Mouse (Mus musculus) lung, postnatal 10 days (tissue): ENCODE data around the gene Glb1l.

ENCODE experiments used
- DNase-seq: peaks from one replicate; pipeline ENCODE4 v3.0.0; 2021

Glb1l gene

GRCm38 (mm10) chr1:75231224-75231623 is 20.6 kb upstream of the Glb1l start:
- DNase-seq, result no peak

DNA sequence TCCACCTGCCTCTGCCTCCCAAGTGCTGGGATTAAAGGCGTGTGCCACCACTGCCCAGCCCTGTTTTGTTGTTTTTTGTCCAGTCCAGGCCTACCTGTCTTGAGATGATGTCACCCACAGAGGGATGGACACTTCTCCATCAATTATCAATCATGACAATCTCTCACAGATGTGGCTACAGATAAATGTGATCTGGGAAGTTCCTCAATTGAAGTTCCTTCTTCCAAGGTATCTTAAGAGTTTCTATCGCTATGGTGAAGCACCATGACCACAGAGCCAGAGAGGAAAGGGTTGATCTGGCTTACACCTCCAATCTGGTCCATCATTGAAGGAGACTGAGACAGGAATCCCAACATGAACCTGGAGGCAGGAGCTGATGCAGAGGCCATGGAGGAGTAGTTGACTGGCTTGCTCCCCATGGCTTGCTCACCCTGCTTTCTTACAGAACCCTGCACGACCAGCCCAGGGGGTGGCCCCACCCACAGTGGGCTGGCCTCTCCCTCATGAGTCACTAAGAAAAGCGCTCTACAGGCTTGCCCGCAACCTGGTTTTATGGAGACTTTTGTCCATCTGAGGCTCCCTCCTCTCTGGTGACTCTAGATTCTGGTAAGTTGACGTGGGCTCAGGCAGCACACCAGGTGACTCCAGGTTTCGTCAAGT is 19.9 kb upstream of the Glb1l start:
- DNase-seq, result no peak

- DNase-seq, result no peak
These were observed 18.5 kb upstream of the Glb1l start for GRCm38 (mm10) chr1:75229158-75229557.

GRCm38 (mm10) chr1:75227653-75228052 is 17.0 kb upstream of the Glb1l start:
- no peak for DNase-seq

- DNase-seq, result no peak
These were observed 15.5 kb upstream of the Glb1l start for GRCm38 (mm10) chr1:75226138-75226537.

DNA sequence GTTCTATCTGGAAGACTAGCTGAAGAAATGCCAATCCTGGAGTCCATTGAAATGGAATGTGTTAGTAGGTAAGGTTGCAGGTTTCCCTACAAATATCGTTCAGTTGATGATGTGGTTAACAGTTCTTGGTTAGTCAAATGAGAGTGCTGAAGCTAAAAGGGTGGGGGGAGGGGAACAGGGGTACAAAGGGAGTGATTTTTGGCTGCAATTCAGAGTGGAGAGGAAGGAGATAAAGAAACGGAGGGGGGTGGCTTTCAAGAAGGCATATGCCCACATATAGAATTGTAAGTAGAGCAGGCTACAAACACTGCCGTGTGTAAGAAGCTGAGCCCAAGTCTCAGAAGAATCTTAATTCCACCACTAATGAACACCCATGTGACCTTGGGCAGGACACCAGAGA is 14.9 kb upstream of the Glb1l start:
- DNase-seq, result no peak

- no peak for DNase-seq
These were observed 12.9 kb upstream of the Glb1l start for GRCm38 (mm10) chr1:75223532-75223931.

GRCm38 (mm10) chr1:75222926-75223325 is 12.3 kb upstream of the Glb1l start:
- DNase-seq, result no peak

DNA sequence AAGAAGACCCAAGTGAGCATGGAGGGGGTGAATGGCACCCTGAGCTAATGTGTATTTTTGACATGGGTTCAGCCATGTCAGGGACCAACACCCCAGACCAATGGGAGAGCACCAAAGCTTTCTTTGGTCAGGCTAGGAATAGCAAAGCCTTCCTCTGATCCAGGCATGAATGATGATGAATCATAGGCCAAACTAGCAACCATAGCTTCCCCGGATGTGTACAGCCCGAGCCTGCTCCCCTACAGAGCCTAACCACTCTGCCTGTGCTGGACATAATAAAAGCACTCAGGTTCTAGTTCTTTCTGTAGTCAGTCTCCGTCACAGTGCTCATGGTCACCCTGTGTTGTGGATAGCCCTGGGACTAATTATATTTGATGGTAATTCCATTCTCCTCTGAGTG is 10.9 kb upstream of the Glb1l start:
- no peak for DNase-seq

GRCm38 (mm10) chr1:75219531-75219930 is 8.9 kb upstream of the Glb1l start, which contains the start of gene Tuba4a:
Tuba4a (minus strand) TSS chr1:75219865.
- DNase-seq, result no peak

- peak; percentile 91 for DNase-seq
These were observed 8.5 kb upstream of the Glb1l start for GRCm38 (mm10) chr1:75219078-75219477.

GRCm38 (mm10) chr1:75218227-75219001 is 7.8 kb upstream of the Glb1l start:
- DNase-seq, result peak; percentile 50

DNA sequence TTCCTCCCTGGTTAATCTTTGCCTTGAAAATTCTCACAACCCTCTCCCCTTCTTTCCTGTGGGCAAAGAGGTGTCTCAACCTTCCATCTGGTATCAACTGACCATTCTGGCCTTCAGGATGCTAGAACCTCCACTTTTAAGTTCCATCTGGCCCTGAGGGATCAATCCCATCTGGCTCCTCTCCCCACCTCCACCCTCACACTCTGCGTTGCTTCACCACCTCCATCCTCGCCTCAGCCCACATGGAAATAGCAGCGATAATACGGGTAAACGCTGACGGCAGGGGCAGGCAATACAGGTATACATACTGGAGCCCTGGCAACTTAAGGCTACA is 7.2 kb upstream of the Glb1l start:
- no peak for DNase-seq

GRCm38 (mm10) chr1:75216797-75217585 is 6.4 kb upstream of the Glb1l start:
- no peak for DNase-seq

- DNase-seq, result no peak
These were observed 5.2 kb upstream of the Glb1l start for GRCm38 (mm10) chr1:75215785-75216184.

- DNase-seq, result peak; percentile 31
These were observed 4.3 kb upstream of the Glb1l start for GRCm38 (mm10) chr1:75214886-75215285.

DNA sequence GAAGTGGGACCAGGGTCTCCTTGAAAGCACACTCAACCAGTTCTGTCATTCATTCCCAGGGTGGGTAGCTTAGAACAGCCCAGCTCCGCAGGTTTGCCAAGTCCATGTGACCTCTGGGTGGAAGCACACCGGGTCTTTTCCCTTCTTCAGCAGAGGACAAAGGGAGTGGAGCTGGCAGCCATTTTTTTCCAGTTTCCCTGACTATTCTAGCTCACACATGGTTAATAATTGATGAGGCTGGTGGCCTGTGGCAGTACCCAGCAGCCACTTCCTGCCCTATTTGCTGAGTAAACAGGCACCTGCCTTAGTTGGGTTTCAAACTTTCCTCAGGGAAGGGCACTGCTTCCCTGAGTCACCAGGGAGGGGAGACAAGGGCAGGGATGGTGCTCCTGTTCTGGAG is 3.8 kb upstream of the Glb1l start:
- no peak for DNase-seq

GRCm38 (mm10) chr1:75213096-75213495 is 2.5 kb upstream of the Glb1l start:
- no peak for DNase-seq

- no peak for DNase-seq
These were observed 1.9 kb upstream of the Glb1l start for GRCm38 (mm10) chr1:75212542-75212941.

DNA sequence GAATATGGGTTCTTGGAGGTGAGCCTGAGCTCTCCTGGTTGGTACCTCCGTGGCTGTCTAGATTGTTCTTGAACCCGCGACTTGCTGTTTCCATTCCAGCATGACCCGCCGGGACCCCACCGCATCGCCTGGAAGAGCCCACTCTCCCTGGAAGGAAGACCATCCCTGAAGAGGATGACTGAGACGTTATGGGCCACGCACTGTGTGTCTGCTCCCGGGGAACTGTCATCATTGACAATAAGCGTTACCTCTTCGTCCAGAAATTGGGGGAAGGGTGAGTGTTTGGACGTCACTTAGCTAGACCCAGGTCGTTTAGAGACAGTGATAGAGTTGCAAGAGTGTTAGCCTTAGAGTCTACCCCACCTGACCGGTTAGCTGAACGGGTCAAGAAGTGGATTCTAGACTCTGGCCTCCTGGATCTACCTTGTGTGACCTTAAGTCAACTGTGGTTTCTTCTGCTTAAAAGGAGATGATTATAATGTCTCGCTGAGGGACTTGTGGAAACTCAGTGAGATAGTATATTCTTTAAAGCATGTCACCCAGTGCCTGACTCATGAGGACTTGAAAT is 612 bp upstream of the Glb1l start:
- no peak for DNase-seq

- peak; percentile 73 for DNase-seq
These were observed 1.5 kb downstream of the Glb1l start for GRCm38 (mm10) chr1:75208967-75209678.

DNA sequence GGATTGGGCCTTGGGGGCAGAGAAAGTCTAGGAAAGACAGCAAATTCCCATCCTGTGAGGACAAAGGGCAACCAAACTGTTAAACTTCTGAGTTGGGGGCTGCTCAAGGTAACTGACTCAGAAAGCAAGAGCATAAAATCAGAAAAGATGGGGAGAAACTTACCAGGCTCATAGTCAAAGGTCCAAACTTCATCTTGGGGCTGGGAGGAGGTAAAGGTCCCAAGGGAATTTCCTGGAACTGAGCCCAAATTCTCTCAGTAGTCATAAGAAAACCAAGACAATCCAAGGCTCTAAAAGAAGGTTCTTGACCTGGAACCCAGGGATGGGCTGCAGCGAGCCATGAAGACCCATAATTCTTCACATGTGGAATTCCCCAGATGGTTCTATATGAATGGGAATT is 9.4 kb downstream of the Glb1l start:
- DNase-seq, result no peak

- DNase-seq, result peak; percentile 48
These were observed 18.2 kb downstream of the Glb1l start for GRCm38 (mm10) chr1:75192452-75192851.
